Mouse (Mus musculus) intestine, embryonic 15.5 days (tissue): ENCODE data around the gene Ropn1. TPM values are rescaled to one million over a fixed set of nuclear protein-coding genes. Genes with fewer than 3 reads are reported as not detected.

Experiments
- ATAC-seq: fragments of 200-750 bp; cut with Nextera tagmentation; 2 replicates; pipeline ENCODE4 v1.8.0; 2017; ENCODE audit warnings: moderate TSS enrichment, moderate library complexity
- H3K27ac ChIP-seq: fragments of 300-500 bp; sonication (generic); 2 replicates; pipeline ENCODE4 v1.5.1; 2015; ENCODE audit warnings: mild to moderate bottlenecking, inconsistent platforms
- H3K27me3 ChIP-seq: fragments of 300-500 bp; sonication (generic); replicated peaks from 2 replicates; pipeline ENCODE4 v1.6.1; 2015; ENCODE audit warnings: inconsistent platforms
- H3K36me3 ChIP-seq: fragments of 300-500 bp; sonication (generic); 2 replicates; pipeline ENCODE4 v1.6.1; 2015; ENCODE audit warnings: inconsistent platforms
- H3K4me1 ChIP-seq: fragments of 300-500 bp; sonication (generic); replicated peaks from 2 replicates; pipeline ENCODE4 v1.6.1; 2015; ENCODE audit warnings: inconsistent platforms
- H3K4me2 ChIP-seq: fragments of 300-500 bp; sonication (generic); replicated peaks from 2 replicates; pipeline ENCODE4 v1.6.1; 2015; ENCODE audit warnings: mild to moderate bottlenecking, inconsistent platforms
- H3K4me3 ChIP-seq: fragments of 300-500 bp; sonication (generic); replicated peaks from 2 replicates; pipeline ENCODE4 v1.5.1; 2015; ENCODE audit warnings: inconsistent platforms
- H3K9ac ChIP-seq: fragments of 300-500 bp; sonication (generic); 2 replicates; pipeline ENCODE4 v1.6.1; 2015; ENCODE audit warnings: inconsistent platforms
- H3K9me3 ChIP-seq: fragments of 300-500 bp; sonication (generic); 2 replicates; pipeline ENCODE4 v1.6.1; 2016; ENCODE audit warnings: inconsistent platforms
- WGBS: fragments of 180-500 bp; shearing (Covaris S2); methylation state at CpG from one replicate; pipeline ENCODE4 v1.1.7; 2015; 5-methylcytosine and 5-hydroxymethylcytosine counted together
- polyA plus RNA-seq: library from polyadenylated mRNA; unstranded; fragments of >200 nt; fragmentation: Nextera tagmentation; extraction: Ambion mirVana; gene quantifications from 2 replicates; pipeline ENCODE4 v1.2.1, GENCODE M21; 2015

The Ropn1 gene
- polyA plus RNA-seq, 1 experiment from 2014 or later, result not detected

DNA sequence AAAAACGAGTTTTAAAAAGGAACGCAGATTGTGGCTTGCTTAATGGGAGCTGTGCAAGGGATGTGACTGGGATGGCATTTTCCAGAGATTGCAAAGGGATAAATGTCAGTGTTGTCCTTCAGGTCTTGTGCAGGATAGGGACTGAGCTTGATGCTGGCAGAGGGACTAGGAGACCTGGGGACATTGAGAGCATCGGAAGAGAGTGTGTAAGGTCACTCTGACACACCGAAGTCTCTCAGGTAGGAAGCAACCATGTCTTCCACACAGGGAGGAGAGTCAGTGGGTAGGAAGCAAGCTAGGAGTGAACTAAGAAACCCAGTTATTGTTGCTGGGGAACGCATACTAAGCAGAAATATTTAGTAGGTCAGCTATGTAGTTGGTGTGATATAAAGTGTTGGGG lies 8.3 kb downstream of the Ropn1 start:
- no peaks in the 10 kb centered on the region for H3K27me3 ChIP-seq
- H3K9me3 ChIP-seq, result no peaks in the 10 kb centered on the region
- H3K4me1 ChIP-seq, result no peaks in the 10 kb centered on the region
- H3K4me3 ChIP-seq, result peak overlapping the region; percentile 27
- peak; percentile 41; the same call in 1 of the 2 replicates for ATAC-seq
- no peak overlapping the region for H3K9ac ChIP-seq
- H3K27ac ChIP-seq, result no peak overlapping the region
- no peaks in the 10 kb centered on the region for H3K36me3 ChIP-seq
- H3K4me2 ChIP-seq, result peak overlapping the region; percentile 60
- WGBS, result 23% methylated on average over 5 of the region's 5 CpGs

DNA sequence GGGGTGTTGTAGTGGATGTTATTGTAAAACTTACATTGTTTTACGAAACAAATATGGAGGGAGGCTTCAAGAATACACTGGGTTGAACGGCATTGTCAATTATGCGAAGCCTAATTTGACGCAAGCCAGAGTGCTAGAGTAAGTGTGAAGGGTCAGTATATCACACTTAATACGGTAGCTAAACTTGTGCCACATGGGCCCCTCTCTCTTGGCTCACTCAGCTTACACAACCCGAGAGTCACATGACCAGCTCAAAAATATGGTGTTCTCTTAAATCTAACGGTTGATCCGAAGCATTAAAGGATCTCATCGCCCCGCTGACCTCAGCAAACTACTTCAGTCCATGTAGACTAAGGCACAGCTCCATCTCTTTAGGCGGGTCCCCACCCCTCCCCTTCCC lies 8.7 kb downstream of the Ropn1 start:
- no peak overlapping the region for H3K9ac ChIP-seq
- peak overlapping the region; percentile 60 for H3K4me2 ChIP-seq
- no peaks in the 10 kb centered on the region for H3K27me3 ChIP-seq
- H3K4me3 ChIP-seq, result no peak overlapping the region
- no peaks in the 10 kb centered on the region for H3K9me3 ChIP-seq
- ATAC-seq, result peak; percentile 70; the same call in 1 of the 2 replicates
- 38% methylated on average over 11 of the region's 11 CpGs for WGBS
- H3K27ac ChIP-seq, result no peak overlapping the region
- H3K36me3 ChIP-seq, result no peaks in the 10 kb centered on the region
- no peaks in the 10 kb centered on the region for H3K4me1 ChIP-seq

- no peak for ATAC-seq
- Histone ChIP-seq H3K27ac (no peak overlapping the region), H3K4me3 (no peak overlapping the region), H3K4me2 (no peak overlapping the region), H3K9me3 (no peaks in the 10 kb centered on the region), H3K9ac (no peak overlapping the region), H3K36me3 (no peaks in the 10 kb centered on the region), H3K4me1 (0 out of 2 replicates have a peak, but pooled peaks cover 6% of the 10 kb centered on the region), H3K27me3 (no peaks in the 10 kb centered on the region; the same call in 1 of the 2 replicates)
- 89% methylated on average over 3 of the region's 3 CpGs for WGBS
Measured at GRCm38 (mm10) chr16:34664553-34664952, 14.8 kb downstream of the Ropn1 start.

DNA sequence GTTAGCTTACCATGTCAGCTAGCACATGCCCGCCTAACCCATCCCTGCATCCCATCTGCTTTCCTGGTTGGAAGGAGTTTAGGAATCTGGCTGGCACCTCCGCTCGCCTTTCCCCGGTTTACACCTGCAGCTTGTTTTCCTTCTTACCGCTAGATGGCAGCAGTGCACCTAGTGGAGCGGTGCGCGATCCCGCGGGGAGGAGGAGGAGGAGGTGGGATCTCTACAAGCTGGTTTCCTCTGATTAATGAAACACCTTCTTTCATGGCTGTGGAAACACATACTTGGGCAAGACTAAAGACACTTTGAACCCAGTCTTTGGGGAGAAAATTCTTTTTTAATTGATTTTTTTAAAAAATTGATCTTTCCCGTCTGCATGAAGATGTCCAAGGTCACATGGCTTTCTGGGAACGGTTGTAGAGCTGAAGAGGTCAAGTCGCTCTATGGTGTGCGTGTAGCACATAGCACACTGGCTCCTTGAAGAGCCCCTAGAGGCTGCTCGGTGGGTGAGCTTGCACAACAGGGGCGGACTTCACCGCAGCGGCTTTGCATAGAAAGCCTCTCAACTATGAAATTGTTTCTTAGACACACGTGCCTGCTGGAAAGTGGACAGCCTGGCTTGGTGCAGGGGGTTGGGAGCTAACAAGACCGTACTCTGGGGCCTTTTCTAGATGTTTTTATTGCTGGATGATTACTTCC lies 17.5 kb downstream of the Ropn1 start:
- Histone ChIP-seq H3K4me1 (0 out of 2 replicates have a peak, but pooled peaks cover 6% of the 10 kb centered on the region), H3K4me3 (0 out of 2 replicates have a peak overlapping the region, but pooled peaks have one; percentile 4), H3K9ac (no peak overlapping the region), H3K27ac (no peak overlapping the region), H3K36me3 (no peaks in the 10 kb centered on the region), H3K27me3 (no peaks in the 10 kb centered on the region; the same call in 1 of the 2 replicates), H3K9me3 (no peaks in the 10 kb centered on the region), H3K4me2 (peak overlapping the region; percentile 49)
- peak; percentile 71 for ATAC-seq
- 9% methylated on average over 20 of the region's 20 CpGs for WGBS

DNA sequence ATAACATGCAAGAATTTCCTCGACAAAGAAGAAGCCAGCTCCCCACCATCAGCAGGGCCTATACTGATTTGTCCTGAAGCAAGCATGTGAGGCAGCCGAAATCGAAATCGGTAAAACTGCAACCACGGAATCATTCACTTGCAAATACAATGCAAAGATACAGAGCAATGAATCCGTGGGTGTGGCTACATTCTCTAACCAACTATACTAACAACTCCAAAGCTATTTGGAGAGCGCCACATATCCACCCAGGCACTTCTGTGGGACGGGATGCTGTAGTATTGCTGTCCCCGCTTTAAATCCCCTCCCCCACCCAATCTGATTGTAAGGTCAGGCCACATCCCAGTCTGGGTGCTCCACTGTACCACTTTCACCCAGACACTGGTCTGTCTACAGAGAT lies 18.6 kb downstream of the Ropn1 start:
- Histone ChIP-seq H3K27ac (no peak overlapping the region), H3K4me2 (no peak overlapping the region), H3K27me3 (no peaks in the 10 kb centered on the region; the same call in 1 of the 2 replicates), H3K4me3 (no peak overlapping the region), H3K36me3 (no peaks in the 10 kb centered on the region), H3K9me3 (no peaks in the 10 kb centered on the region), H3K4me1 (0 out of 2 replicates have a peak, but pooled peaks cover 6% of the 10 kb centered on the region), H3K9ac (no peak overlapping the region)
- ATAC-seq, result no peak
- WGBS, result 76% methylated on average over 9 of the region's 9 CpGs

DNA sequence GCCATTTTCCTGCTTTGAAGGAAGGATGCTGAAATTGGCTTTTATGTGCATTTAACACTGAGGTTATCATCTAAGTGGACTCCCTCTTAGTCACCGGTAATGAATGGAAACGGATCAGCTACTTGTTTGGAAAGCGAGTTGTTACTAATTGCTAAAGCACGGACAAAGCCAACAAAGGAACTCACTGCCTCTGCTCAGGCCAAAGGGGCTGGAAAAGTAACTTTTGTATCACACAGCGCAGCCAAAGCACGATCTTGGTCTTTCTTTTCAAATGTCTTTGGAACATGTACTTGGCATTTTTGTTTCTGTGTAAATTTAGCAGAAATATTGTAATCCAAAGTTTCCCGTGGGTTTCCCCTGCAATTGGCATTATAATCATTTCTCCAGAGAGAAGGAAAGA lies 22.2 kb downstream of the Ropn1 start:
- Histone ChIP-seq H3K4me1 (0 out of 2 replicates have a peak, but pooled peaks cover 6% of the 10 kb centered on the region), H3K9me3 (no peaks in the 10 kb centered on the region), H3K4me2 (no peak overlapping the region), H3K27me3 (no peaks in the 10 kb centered on the region), H3K36me3 (no peaks in the 10 kb centered on the region), H3K27ac (no peak overlapping the region), H3K9ac (no peak overlapping the region), H3K4me3 (no peak overlapping the region)
- WGBS, result 80% methylated on average over 7 of the region's 7 CpGs
- no peak for ATAC-seq

- Histone ChIP-seq H3K27me3 (no peaks in the 10 kb centered on the region), H3K9ac (no peak overlapping the region), H3K9me3 (no peaks in the 10 kb centered on the region), H3K36me3 (no peaks in the 10 kb centered on the region), H3K4me3 (no peak overlapping the region), H3K27ac (no peak overlapping the region), H3K4me1 (no peaks in the 10 kb centered on the region), H3K4me2 (no peak overlapping the region)
- ATAC-seq, result no peak
- 78% methylated on average over 3 of the region's 3 CpGs for WGBS
Measured at GRCm38 (mm10) chr16:34672822-34673221, 23.1 kb downstream of the Ropn1 start.

DNA sequence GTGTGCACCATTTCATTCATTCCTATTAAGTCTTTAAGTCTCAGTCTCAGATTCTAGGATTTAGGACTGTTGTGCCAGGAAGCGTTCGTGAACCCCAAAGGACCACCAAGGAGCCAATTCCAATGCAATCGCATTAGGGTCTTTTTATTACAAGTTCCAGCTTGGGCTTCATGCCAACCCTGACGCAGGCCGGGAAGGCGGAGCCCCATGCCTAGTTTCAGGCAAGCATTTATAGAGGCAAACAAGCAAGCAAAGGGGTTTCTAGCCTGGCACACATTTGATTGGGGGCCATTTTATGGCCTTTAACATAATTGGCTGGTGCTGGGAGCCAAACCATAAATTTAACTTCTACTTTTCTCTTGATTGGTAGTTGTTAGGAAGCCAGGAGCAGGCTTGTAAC lies 24.6 kb downstream of the Ropn1 start:
- H3K9ac ChIP-seq, result no peak overlapping the region
- no peaks in the 10 kb centered on the region for H3K27me3 ChIP-seq
- no peak overlapping the region for H3K4me3 ChIP-seq
- no peak overlapping the region for H3K27ac ChIP-seq
- no peak overlapping the region for H3K4me2 ChIP-seq
- H3K9me3 ChIP-seq, result no peaks in the 10 kb centered on the region
- no peak for ATAC-seq
- no peaks in the 10 kb centered on the region for H3K4me1 ChIP-seq
- WGBS, result 79% methylated on average over 6 of the region's 6 CpGs
- no peaks in the 10 kb centered on the region for H3K36me3 ChIP-seq

- Histone ChIP-seq H3K9me3 (no peaks in the 10 kb centered on the region), H3K36me3 (no peaks in the 10 kb centered on the region), H3K4me3 (no peak overlapping the region), H3K4me1 (no peaks in the 10 kb centered on the region), H3K27ac (no peak overlapping the region), H3K9ac (no peak overlapping the region), H3K4me2 (no peak overlapping the region), H3K27me3 (no peaks in the 10 kb centered on the region)
- ATAC-seq, result no peak
Measured at GRCm38 (mm10) chr16:34681823-34682222, 32.1 kb downstream of the Ropn1 start.

GRCm38 (mm10) chr16:34689879-34690278 lies 40.2 kb downstream of the Ropn1 start:
- H3K9ac ChIP-seq, result no peak overlapping the region
- 0 out of 2 replicates have a peak, but pooled peaks have one; percentile 22 for ATAC-seq
- 0 out of 2 replicates have a peak, but pooled peaks cover 5% of the 10 kb centered on the region for H3K4me1 ChIP-seq
- H3K9me3 ChIP-seq, result no peaks in the 10 kb centered on the region
- H3K4me2 ChIP-seq, result 0 out of 2 replicates have a peak overlapping the region, but pooled peaks have one; percentile 76
- H3K27ac ChIP-seq, result no peak overlapping the region
- 70% methylated on average over 3 of the region's 3 CpGs for WGBS
- H3K36me3 ChIP-seq, result no peaks in the 10 kb centered on the region
- H3K27me3 ChIP-seq, result no peaks in the 10 kb centered on the region
- no peak overlapping the region; the same call in 1 of the 2 replicates for H3K4me3 ChIP-seq

- peak within 1 kb of the TSS; percentile 81 for H3K27ac ChIP-seq
- WGBS, result under 1% methylated on average over 53 of the region's 53 CpGs
- ATAC-seq, result peak; percentile 96
- H3K4me1 ChIP-seq, result 0 out of 2 replicates have a peak, but pooled peaks cover 5% of the 10 kb centered on the region
- no peaks in the 10 kb centered on the region for H3K9me3 ChIP-seq
- peak within 1 kb of the TSS; percentile 71 for H3K9ac ChIP-seq
- no peaks in the 10 kb centered on the region for H3K27me3 ChIP-seq
- H3K4me2 ChIP-seq, result peak within 1 kb of the TSS; percentile 76
- H3K36me3 ChIP-seq, result no peaks in the 10 kb centered on the region
- peak within 1 kb of the TSS; percentile 65 for H3K4me3 ChIP-seq
Measured at GRCm38 (mm10) chr16:34690334-34691144, 40.8 kb downstream of the Ropn1 start, which contains the start of gene Ccdc14. Gene Ccdc14, plus strand, starts transcription at chr16:34690616.

DNA sequence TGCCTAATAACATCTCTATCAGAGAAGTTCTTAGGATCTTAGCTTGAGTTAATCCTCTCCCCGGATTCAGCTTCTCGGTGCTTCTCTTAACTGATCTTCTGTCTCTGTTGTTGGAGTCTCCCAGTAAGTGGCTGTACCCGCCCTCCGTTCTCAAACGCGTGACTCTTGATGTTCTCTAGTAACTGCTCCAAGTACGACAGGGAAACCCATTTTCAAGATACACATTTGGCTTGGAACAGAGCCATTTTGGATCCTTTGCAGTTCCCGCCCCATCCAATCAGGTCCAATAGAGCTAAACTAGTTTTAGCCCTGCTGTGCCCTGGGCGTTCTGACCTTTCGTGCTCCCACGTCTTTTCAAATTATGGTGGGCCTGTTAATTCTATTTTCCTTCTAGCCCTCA lies 41.4 kb downstream of the Ropn1 start:
- WGBS, result 13% methylated on average over 11 of the region's 11 CpGs
- H3K27me3 ChIP-seq, result no peaks in the 10 kb centered on the region
- peak overlapping the region; percentile 65 for H3K4me3 ChIP-seq
- no peaks in the 10 kb centered on the region for H3K9me3 ChIP-seq
- H3K9ac ChIP-seq, result peak overlapping the region; percentile 71
- peak overlapping the region; percentile 76 for H3K4me2 ChIP-seq
- H3K36me3 ChIP-seq, result no peaks in the 10 kb centered on the region
- H3K27ac ChIP-seq, result peak overlapping the region; percentile 81
- ATAC-seq, result peak; percentile 17; the same call in 1 of the 2 replicates
- H3K4me1 ChIP-seq, result 0 out of 2 replicates have a peak, but pooled peaks cover 5% of the 10 kb centered on the region
